In the genomic region with DNA sequence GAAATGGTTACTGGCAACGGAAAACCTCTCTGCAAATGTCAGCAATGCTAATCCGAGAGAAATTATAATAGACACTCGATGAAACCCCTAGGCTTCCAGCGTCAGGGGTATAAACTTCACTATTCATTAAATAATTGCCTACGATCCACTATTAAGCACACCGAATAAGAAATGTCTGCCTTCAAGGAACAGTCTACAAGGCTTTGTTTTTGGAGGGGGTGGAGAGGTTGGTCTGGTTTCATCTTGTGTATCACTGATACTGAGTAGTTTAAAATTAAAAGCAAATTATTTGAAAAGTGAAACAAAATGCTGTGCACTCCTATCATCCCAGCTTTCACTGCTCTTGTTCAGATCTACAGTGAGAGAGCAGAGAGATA, we compare ENCODE assay signal across 8 mouse cellular contexts. TPM values are rescaled to one million over a fixed set of nuclear protein-coding genes. Genes with fewer than 3 reads are reported as not detected.
A peak's percentile ranks its signal among the peaks of the same experiment; 100 is the strongest.
DNase-seq lines count a peak whose midpoint lies in the region; ATAC-seq and TF ChIP-seq lines count a peak whose summit lies in the region.

No protein-coding gene starts in this region.

- ATAC-seq in granulocyte monocyte progenitor cell, adult 5-6 weeks (replicated peaks; ENCODE audit: poor library complexity, severe bottlenecking), result peak; percentile 10; the same call in 1 of the 2 replicates

- H3K4me3 ChIP-seq in gastrocnemius, adult 2 months, result peak overlapping the region; percentile 95
- H3K4me3 ChIP-seq in E14TG2a.4 (replicated peaks; ENCODE audit: low read length), result peak overlapping the region; percentile 88
- H3K4me3 ChIP-seq in macrophage (ENCODE audit: inconsistent target), result peak overlapping the region; percentile 34

- H3K36me3 ChIP-seq in E14TG2a.4 (ENCODE audit: insufficient read depth, low read length) (no peaks in the 10 kb centered on the region), macrophage (ENCODE audit: inconsistent target) (no peaks in the 10 kb centered on the region)

- TF ChIP-seq CTCF in gastrocnemius, adult 2 months (IDR thresholded peaks at IDR 0.05), result no peak
- no peak for TF ChIP-seq CTCF in E14TG2a.4 (conservative IDR thresholded peaks at IDR 0.05; ENCODE audit: low read length)

- 2% methylated on average over 6 of the region's 6 CpGs for WGBS in macrophage (ENCODE audit: missing documents)

- peak overlapping the region; percentile 95 for H3K27ac ChIP-seq in gastrocnemius, adult 2 months
- H3K27ac ChIP-seq in macrophage, result no peak overlapping the region

- peaks cover 60% of the 10 kb centered on the region for H3K4me1 ChIP-seq in E14TG2a.4 (replicated peaks; ENCODE audit: low read depth, low read length)

- H3K79me2 ChIP-seq in macrophage (ENCODE audit: inconsistent target), result peaks cover 42% of the 10 kb centered on the region

- intact Hi-C loops in gastrocnemius, adult 2 months (cut with DNase I), result no loop called here

- H3K27me3 ChIP-seq in E14TG2a.4 (ENCODE audit: insufficient read depth, low read length), result no peaks in the 10 kb centered on the region

- peaks cover 8% of the 10 kb centered on the region for H3K9me3 ChIP-seq in E14TG2a.4 (ENCODE audit: low read length)

- DNase-seq in gastrocnemius, adult 2 months, result no peak
- DNase-seq in gastrocnemius, postnatal 25 days, result no peak
- DNase-seq in thymus, postnatal 0 days (ENCODE audit: low spot score), result no peak
- no peak for DNase-seq in layer of hippocampus, postnatal 14 days (ENCODE audit: low spot score in 2 of 2)
- no peak for DNase-seq in retina, embryonic 14.5 days (ENCODE audit: low spot score)

RNA-seq across cellular contexts. Expression of gene 4921524J17Rik, which starts 0.4 kb away (rescaled TPM):
- 10 to 100 TPM; 12.1 to 14.2 TPM for total RNA-seq in gastrocnemius, adult 2 months (2021)
- 10 to 100 TPM; 10.3 to 10.7 TPM for total RNA-seq in gastrocnemius, postnatal 25 days (2021)
- total RNA-seq in granulocyte monocyte progenitor cell, adult 5-6 weeks (2014; fragmentation: Nextera tagmentation), result 11.2 and 25.9 TPM in 2 replicates
- total RNA-seq in granulocyte monocyte progenitor cell, adult 5-6 weeks (2017), result 38.7 and 52.3 TPM in 2 replicates
- total RNA-seq in macrophage (2018; cell fraction: chromatin; rRNA removed), result 10 to 100 TPM in 6 of 26 experiments, 1 to 10 TPM in 20; 1.1 to 15.9 (median 5.5) TPM
- total RNA-seq in macrophage (2018; cell fraction: cytosol; rRNA removed), result 10 to 100 TPM in 11 of 26 experiments, 1 to 10 TPM in 15; 4.9 to 14.9 (median 9.6) TPM
- 10 to 100 TPM in 7 of 26 experiments, 1 to 10 TPM in 19; 1.5 to 12.7 (median 5.3) TPM for total RNA-seq in macrophage (2018; cell fraction: nucleus; rRNA removed)
- 15.6 to 28.1 TPM (median 17.6 TPM) in 3 replicates for polyA plus RNA-seq in macrophage (2018)
- 57.4 and 58.7 TPM in 2 replicates for polyA plus RNA-seq in thymus, postnatal 0 days (2015; fragmentation: Nextera tagmentation; extraction: Ambion mirVana)
- total RNA-seq in layer of hippocampus, postnatal 14 days (2021), result 10 to 100 TPM; 17.9 to 25.8 TPM

RNA-seq across cellular contexts. Expression of gene Mylk3, which starts 46.9 kb away (rescaled TPM):
- total RNA-seq in gastrocnemius, adult 2 months (2021), result 1 to 10 TPM in 1 of 2 experiments, under 1 TPM in 1; 0.54 to 2.7 TPM
- 1 to 10 TPM in 1 of 2 experiments, under 1 TPM in 1; 0.13 to 1.1 TPM for total RNA-seq in gastrocnemius, postnatal 25 days (2021)
- total RNA-seq in granulocyte monocyte progenitor cell, adult 5-6 weeks (2014; fragmentation: Nextera tagmentation), result 0.60 and 1.4 TPM in 2 replicates
- total RNA-seq in granulocyte monocyte progenitor cell, adult 5-6 weeks (2017), result 1.6 and 1.9 TPM in 2 replicates
- total RNA-seq in macrophage (2018; cell fraction: chromatin; rRNA removed), result 1 to 10 TPM in 4 of 26 experiments, under 1 TPM in 4, not detected in 18; 0.23 to 3.3 (median 1.1) TPM
- under 1 TPM in 1 of 26 experiments, not detected in 25; 0.07 TPM for total RNA-seq in macrophage (2018; cell fraction: cytosol; rRNA removed)
- under 1 TPM in 1 of 26 experiments, not detected in 25; 0.22 TPM for total RNA-seq in macrophage (2018; cell fraction: nucleus; rRNA removed)
- polyA plus RNA-seq in macrophage (2018), result 0.06 TPM in 1 of 3 replicates, not detected in the others
- polyA plus RNA-seq in thymus, postnatal 0 days (2015; fragmentation: Nextera tagmentation; extraction: Ambion mirVana), result 0.20 and 0.44 TPM in 2 replicates
- total RNA-seq in layer of hippocampus, postnatal 14 days (2021), result 1 to 10 TPM in 1 of 2 experiments, under 1 TPM in 1; 0.78 to 1.2 TPM

RNA-seq across cellular contexts. Expression of gene Gpt2, which starts 59.4 kb away (rescaled TPM):
- total RNA-seq in gastrocnemius, adult 2 months (2021), result 100 to 1,000 TPM; 203 to 433 TPM
- total RNA-seq in gastrocnemius, postnatal 25 days (2021), result 100 to 1,000 TPM; 153 to 217 TPM
- total RNA-seq in granulocyte monocyte progenitor cell, adult 5-6 weeks (2014; fragmentation: Nextera tagmentation), result 3.1 and 5.7 TPM in 2 replicates
- 4.3 and 4.6 TPM in 2 replicates for total RNA-seq in granulocyte monocyte progenitor cell, adult 5-6 weeks (2017)
- total RNA-seq in macrophage (2018; cell fraction: chromatin; rRNA removed), result 10 to 100 TPM in 5 of 26 experiments, 1 to 10 TPM in 21; 3.0 to 16.1 (median 7.1) TPM
- total RNA-seq in macrophage (2018; cell fraction: cytosol; rRNA removed), result 1 to 10 TPM; 4.1 to 8.8 (median 5.9) TPM
- 10 to 100 TPM in 2 of 26 experiments, 1 to 10 TPM in 24; 3.7 to 13.5 (median 6.0) TPM for total RNA-seq in macrophage (2018; cell fraction: nucleus; rRNA removed)
- 4.7 to 7.9 TPM (median 5.4 TPM) in 3 replicates for polyA plus RNA-seq in macrophage (2018)
- 5.1 and 5.3 TPM in 2 replicates for polyA plus RNA-seq in thymus, postnatal 0 days (2015; fragmentation: Nextera tagmentation; extraction: Ambion mirVana)
- 10 to 100 TPM; 80.5 to 82.4 TPM for total RNA-seq in layer of hippocampus, postnatal 14 days (2021)

Comparison
In these comparisons a context has a peak if more than half of its experiments do, and no peak if none do; other contexts are left out.
1. H3K4me3 ChIP-seq: peak in every context shown above with its lines; median percentile 95 in gastrocnemius, adult 2 months; 88 in E14TG2a.4; 34 in macrophage.
2. RNA of gene Gpt2, which starts 59.4 kb away (total RNA-seq): 203 to 433 TPM in gastrocnemius, adult 2 months, 153 to 217 TPM in gastrocnemius, postnatal 25 days and 80.5 to 82.4 TPM in layer of hippocampus, postnatal 14 days; 3.1 to 5.7 TPM in granulocyte monocyte progenitor cell, adult 5-6 weeks; every median in the first group is over 10 times any median in the second.